Mouse (Mus musculus) MEL (cell line): ENCODE measurements around the gene Rnf181.

Source experiments
- BHLHE40 ChIP-seq: IDR thresholded peaks from 2 replicates; pipeline ENCODE4 v1.6.1; 2012; ENCODE audit warnings: low read depth, mild to moderate bottlenecking, inconsistent platforms, low read length, improper control_type of control experiment, borderline replicate concordance
- NRF1 ChIP-seq: IDR thresholded peaks from 2 replicates; pipeline ENCODE4 v1.6.1; 2014; ENCODE audit warnings: low read depth, mild to moderate bottlenecking, inconsistent platforms, low read length, improper control_type of control experiment, moderate library complexity; ENCODE audit not compliant: poor library complexity, insufficient read depth, severe bottlenecking
- POLR2A ChIP-seq, 2 experiments: IDR thresholded peaks; 2 replicates each; pipeline ENCODE4 v1.6.1; 2011 to 2012; ENCODE audit warnings: low read length in 2 of 2, mild to moderate bottlenecking in 2 of 2, control low read depth in 1 of 2, improper control_type of control experiment in 1 of 2, low read depth in 1 of 2, moderate library complexity in 1 of 2; ENCODE audit not compliant: control insufficient read depth in 1 of 2, insufficient read depth in 1 of 2, poor library complexity in 1 of 2
- TBP ChIP-seq: IDR thresholded peaks from 2 replicates; pipeline ENCODE4 v1.8.0; 2011; ENCODE audit warnings: low read depth, low read length, improper control_type of control experiment
- ZC3H11A ChIP-seq: IDR thresholded peaks from 2 replicates; pipeline ENCODE4 v1.6.1; 2012; ENCODE audit warnings: low read depth, mild to moderate bottlenecking, inconsistent platforms, low read length, improper control_type of control experiment
- ZMIZ1 ChIP-seq: IDR thresholded peaks from 2 replicates; pipeline ENCODE4 v1.6.1; 2012; ENCODE audit warnings: low read depth, mild to moderate bottlenecking, inconsistent platforms, low read length, improper control_type of control experiment, moderate library complexity

- TF ChIP-seq TBP: no peak
- TF ChIP-seq NRF1: no peak
- TF ChIP-seq ZMIZ1: no peak
- no peak for TF ChIP-seq BHLHE40
- TF ChIP-seq POLR2A (IDR thresholded peaks at IDR 0.05; ENCODE audit: control insufficient read depth in 1 of 2, insufficient read depth in 1 of 2, low read depth in 1 of 2, low read length in 2 of 2, poor library complexity in 1 of 2): no peak
- no peak for TF ChIP-seq ZC3H11A
These were observed 2.7 kb downstream of the Rnf181 start for GRCm38 (mm10) chr6:72364009-72364408.
